Mouse (Mus musculus): Measurements from ENCODE around the gene Srpk1. TPM values are rescaled to one million over a fixed set of nuclear protein-coding genes. Genes with fewer than 3 reads are reported as not detected.

Srpk1 gene
- polyA plus RNA-seq, 1 experiment from 2014 or later, result 79.2 TPM

DNA sequence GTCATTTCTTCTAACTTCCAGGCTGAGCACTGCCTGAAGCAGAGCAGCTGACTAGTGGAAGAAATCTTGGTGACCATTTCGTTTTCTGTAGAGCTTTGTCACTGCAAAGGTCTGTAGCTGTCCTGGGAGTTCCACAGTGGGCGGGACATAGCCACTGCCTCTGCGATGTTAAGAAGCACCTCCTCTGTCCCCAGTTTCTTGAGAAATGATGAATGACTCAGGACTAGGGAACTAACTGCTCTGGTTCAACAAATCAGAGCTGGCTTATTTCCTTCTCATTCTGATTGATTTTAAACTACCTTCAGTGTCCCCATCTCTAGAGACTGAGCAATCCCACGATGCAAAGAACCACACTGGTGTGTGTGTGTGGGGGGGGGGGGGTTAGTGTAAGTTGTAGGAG, 21.6 kb upstream of the Srpk1 start:
- no peaks in the 10 kb centered on the region for H3K36me3 ChIP-seq (ENCODE audit: insufficient read depth, low read length)
- H3K9ac ChIP-seq (ENCODE audit: low read depth, low read length), result no peak overlapping the region
- TF ChIP-seq CTCF (IDR thresholded peaks at IDR 0.05; ENCODE audit: low read depth), result no peak
- H3K4me1 ChIP-seq (replicated peaks; ENCODE audit: insufficient read depth, low read length), result no peaks in the 10 kb centered on the region
- WGBS, result 47% methylated on average over 4 of the region's 4 CpGs
- H3K4me3 ChIP-seq (replicated peaks; ENCODE audit: low read depth, low read length), result no peak overlapping the region
- no peaks in the 10 kb centered on the region for H3K9me3 ChIP-seq (replicated peaks; ENCODE audit: low read length)
- no peak overlapping the region for H3K27ac ChIP-seq
- no peaks in the 10 kb centered on the region for H3K27me3 ChIP-seq (ENCODE audit: insufficient read depth, low read length)
- DNase-seq (ENCODE audit: low spot score) (no peak), ATAC-seq (replicated peaks; ENCODE audit: low FRiP score, low read depth) (no peak)
- no peak overlapping the region for H3K4me2 ChIP-seq (ENCODE audit: low read length)

DNA sequence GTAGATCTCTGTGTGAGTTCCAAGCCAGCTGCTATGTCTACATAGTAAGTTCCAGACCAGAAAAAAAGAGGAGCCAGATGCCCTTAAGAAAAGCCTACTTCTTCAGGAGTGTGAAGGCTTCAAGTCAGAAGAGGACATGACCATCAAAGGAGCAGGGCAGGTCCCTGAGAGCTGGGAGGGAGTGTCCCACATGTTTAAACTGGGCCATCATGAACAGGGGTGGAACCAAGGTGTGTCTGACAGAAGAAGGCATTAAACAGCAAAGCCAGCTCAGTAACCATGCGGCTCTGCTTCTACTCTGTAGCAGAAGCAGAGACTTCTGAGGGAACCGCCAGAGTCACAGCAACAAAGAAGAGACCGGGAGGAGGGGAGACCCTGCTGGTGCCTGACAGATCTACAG, 21.2 kb upstream of the Srpk1 start:
- Histone ChIP-seq H3K27ac (no peak overlapping the region), H3K9me3 (replicated peaks; ENCODE audit: low read length) (no peaks in the 10 kb centered on the region), H3K9ac (ENCODE audit: low read depth, low read length) (no peak overlapping the region), H3K4me2 (ENCODE audit: low read length) (no peak overlapping the region), H3K4me3 (replicated peaks; ENCODE audit: low read depth, low read length) (no peak overlapping the region), H3K27me3 (ENCODE audit: insufficient read depth, low read length) (no peaks in the 10 kb centered on the region), H3K4me1 (replicated peaks; ENCODE audit: insufficient read depth, low read length) (no peaks in the 10 kb centered on the region), H3K36me3 (ENCODE audit: insufficient read depth, low read length) (no peaks in the 10 kb centered on the region)
- 47% methylated on average over 3 of the region's 3 CpGs for WGBS
- ATAC-seq (replicated peaks; ENCODE audit: low FRiP score, low read depth) (no peak), DNase-seq (ENCODE audit: low spot score) (peak; percentile 11)
- TF ChIP-seq CTCF (IDR thresholded peaks at IDR 0.05; ENCODE audit: low read depth), result no peak

DNA sequence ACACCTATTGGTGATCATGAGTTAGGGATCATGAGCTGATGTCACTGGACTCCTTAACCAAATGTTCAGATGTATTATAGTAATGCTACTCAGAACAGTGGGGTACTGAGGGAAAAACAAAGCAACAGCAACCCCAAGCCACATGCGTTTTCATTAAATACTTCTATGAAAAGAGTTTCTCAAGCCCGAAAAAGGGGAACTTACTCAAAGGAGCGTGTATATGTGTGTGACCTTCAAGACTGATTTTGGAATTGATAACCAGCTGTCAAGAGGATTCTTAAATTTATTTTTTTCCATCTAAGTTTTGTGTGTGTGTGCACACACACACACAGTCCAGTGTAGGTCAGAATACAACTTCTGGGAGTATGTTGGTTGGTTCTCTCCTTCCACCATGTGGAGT, 17.6 kb upstream of the Srpk1 start:
- DNase-seq (ENCODE audit: low spot score), result no peak
- Histone ChIP-seq H3K4me1 (replicated peaks; ENCODE audit: insufficient read depth, low read length) (no peaks in the 10 kb centered on the region), H3K9me3 (replicated peaks; ENCODE audit: low read length) (no peaks in the 10 kb centered on the region), H3K9ac (ENCODE audit: low read depth, low read length) (no peak overlapping the region), H3K36me3 (ENCODE audit: insufficient read depth, low read length) (no peaks in the 10 kb centered on the region), H3K4me2 (ENCODE audit: low read length) (no peak overlapping the region), H3K27ac (no peak overlapping the region), H3K27me3 (ENCODE audit: insufficient read depth, low read length) (no peaks in the 10 kb centered on the region), H3K4me3 (replicated peaks; ENCODE audit: low read depth, low read length) (no peak overlapping the region)
- TF ChIP-seq CTCF (IDR thresholded peaks at IDR 0.05; ENCODE audit: low read depth), result no peak
- 85% methylated on average over 3 of the region's 3 CpGs for WGBS
- no peak for ATAC-seq (replicated peaks; ENCODE audit: low FRiP score, low read depth)

DNA sequence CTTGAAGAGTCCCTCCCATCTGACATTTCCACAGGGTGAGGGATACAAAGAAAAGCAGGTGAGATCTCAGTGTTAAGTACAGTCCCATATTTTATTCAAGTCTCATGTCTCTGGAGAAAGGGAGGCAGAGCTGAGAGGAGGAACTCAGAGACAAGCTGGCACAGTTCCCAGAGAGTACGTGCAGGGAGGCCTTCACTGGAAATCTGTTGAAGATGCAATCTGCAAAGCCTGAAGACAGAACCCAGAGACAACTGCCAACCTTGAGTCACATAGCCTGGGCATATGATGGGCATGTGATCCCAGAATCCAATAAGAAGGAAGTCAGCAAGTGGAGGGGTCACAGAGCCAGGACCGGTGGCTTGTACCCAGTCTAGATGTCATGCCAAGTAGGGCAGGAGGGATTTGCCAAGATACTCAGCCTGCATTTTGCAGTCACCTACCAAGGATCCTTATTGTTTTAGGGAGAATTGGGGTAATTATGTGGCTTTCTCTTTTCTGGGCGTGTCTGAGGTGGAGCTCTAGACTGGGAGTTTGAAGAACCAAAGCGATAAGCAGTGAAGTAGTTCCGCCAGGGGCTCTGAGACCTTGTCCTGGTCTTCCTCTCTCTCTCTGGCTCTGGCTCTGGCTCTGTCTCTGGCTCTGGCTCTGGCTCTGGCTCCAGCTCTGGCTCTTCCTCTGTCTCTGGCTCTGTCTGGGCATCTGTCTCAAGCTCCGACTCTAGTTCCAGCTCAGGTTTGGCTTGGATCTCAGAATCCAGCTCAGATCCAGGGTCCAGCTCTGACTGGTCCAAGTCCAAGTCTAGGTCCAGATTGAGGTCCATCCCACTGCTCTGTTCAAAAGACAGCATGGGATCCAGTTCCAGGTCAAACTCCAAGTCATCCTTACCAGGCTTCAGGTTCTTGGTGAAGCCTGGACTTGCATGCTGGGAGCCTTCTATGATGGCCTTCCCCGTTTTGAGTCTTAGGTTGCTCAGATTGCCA, 15.5 kb upstream of the Srpk1 start:
- WGBS, result 81% methylated on average over 7 of the region's 7 CpGs
- Histone ChIP-seq H3K9me3 (replicated peaks; ENCODE audit: low read length) (no peaks in the 10 kb centered on the region), H3K4me2 (ENCODE audit: low read length) (no peak overlapping the region), H3K4me1 (replicated peaks; ENCODE audit: insufficient read depth, low read length) (no peaks in the 10 kb centered on the region), H3K4me3 (replicated peaks; ENCODE audit: low read depth, low read length) (no peak overlapping the region), H3K27me3 (ENCODE audit: insufficient read depth, low read length) (no peaks in the 10 kb centered on the region), H3K36me3 (ENCODE audit: insufficient read depth, low read length) (no peaks in the 10 kb centered on the region), H3K27ac (no peak overlapping the region), H3K9ac (ENCODE audit: low read depth, low read length) (no peak overlapping the region)
- ATAC-seq (replicated peaks; ENCODE audit: low FRiP score, low read depth) (no peak), DNase-seq (ENCODE audit: low spot score) (peak; percentile 6)
- TF ChIP-seq CTCF (IDR thresholded peaks at IDR 0.05; ENCODE audit: low read depth), result no peak

DNA sequence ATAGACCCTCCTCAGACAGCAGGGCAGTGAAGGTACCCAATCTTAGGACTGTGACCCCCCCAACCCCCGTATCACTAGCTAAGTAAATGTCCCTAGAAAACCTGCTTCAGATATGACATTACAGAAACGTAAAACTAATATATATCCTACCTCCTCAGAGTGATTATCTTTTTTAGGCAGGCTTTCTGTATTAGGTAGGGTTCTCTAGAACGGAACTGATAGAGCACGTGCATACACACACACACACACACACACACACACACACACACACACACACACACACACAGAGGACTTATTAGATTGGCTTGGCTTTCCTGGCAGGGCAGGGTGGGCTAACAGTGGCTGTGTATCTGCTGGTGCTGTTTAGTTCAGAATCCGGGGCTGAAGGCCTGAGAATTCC, 13.3 kb upstream of the Srpk1 start:
- no peak overlapping the region for H3K4me2 ChIP-seq (ENCODE audit: low read length)
- no peak for ATAC-seq (replicated peaks; ENCODE audit: low FRiP score, low read depth)
- 80% methylated on average over 5 of the region's 5 CpGs for WGBS

DNA sequence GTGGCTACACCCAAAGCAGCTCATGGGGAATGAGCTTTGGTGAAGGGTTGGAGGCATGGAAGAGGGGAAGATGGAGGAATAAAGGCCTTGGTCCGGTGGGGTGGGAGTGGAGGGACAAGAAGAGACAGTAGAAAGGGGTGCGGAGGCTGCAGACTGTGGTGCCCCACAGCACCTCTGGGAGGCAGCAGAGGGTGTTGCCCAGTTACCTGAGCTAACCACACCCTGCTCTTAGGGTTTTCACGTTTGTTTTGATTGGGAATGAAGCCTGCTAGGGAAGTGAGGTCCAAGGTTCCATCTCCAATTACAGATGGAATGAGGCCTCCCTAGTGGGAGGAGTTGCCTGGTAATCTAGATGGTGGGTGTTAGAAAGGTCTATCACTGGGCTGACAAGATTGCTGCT, 6.6 kb upstream of the Srpk1 start:
- Histone ChIP-seq H3K36me3 (ENCODE audit: insufficient read depth, low read length) (no peaks in the 10 kb centered on the region), H3K27me3 (ENCODE audit: insufficient read depth, low read length) (no peaks in the 10 kb centered on the region), H3K4me2 (ENCODE audit: low read length) (no peak overlapping the region), H3K9me3 (replicated peaks; ENCODE audit: low read length) (no peaks in the 10 kb centered on the region), H3K4me1 (replicated peaks; ENCODE audit: insufficient read depth, low read length) (no peaks in the 10 kb centered on the region), H3K9ac (ENCODE audit: low read depth, low read length) (no peak overlapping the region), H3K27ac (no peak overlapping the region), H3K4me3 (replicated peaks; ENCODE audit: low read depth, low read length) (no peak overlapping the region)
- TF ChIP-seq CTCF (IDR thresholded peaks at IDR 0.05; ENCODE audit: low read depth), result peak; percentile 7; the same call in 1 of the 2 replicates
- 43% methylated on average over 3 of the region's 3 CpGs for WGBS
- no peak for ATAC-seq (replicated peaks; ENCODE audit: low FRiP score, low read depth)
- no peak for DNase-seq (ENCODE audit: low spot score)

More for the DNA sequence above, 13.3 kb upstream of the Srpk1 start:
- H3K36me3 ChIP-seq (ENCODE audit: insufficient read depth, low read length), result no peaks in the 10 kb centered on the region
- no peak for TF ChIP-seq CTCF (IDR thresholded peaks at IDR 0.05; ENCODE audit: low read depth)
- DNase-seq (ENCODE audit: low spot score), result no peak
- no peak overlapping the region for H3K4me3 ChIP-seq (replicated peaks; ENCODE audit: low read depth, low read length)
- H3K27ac ChIP-seq, result no peak overlapping the region
- H3K27me3 ChIP-seq (ENCODE audit: insufficient read depth, low read length), result no peaks in the 10 kb centered on the region
- H3K9me3 ChIP-seq (replicated peaks; ENCODE audit: low read length), result no peaks in the 10 kb centered on the region
- no peaks in the 10 kb centered on the region for H3K4me1 ChIP-seq (replicated peaks; ENCODE audit: insufficient read depth, low read length)
- no peak overlapping the region for H3K9ac ChIP-seq (ENCODE audit: low read depth, low read length)

All from kidney, postnatal 0 days (tissue).